Mouse (Mus musculus): ENCODE results near the gene Nyap1. TPM values are rescaled to one million over a fixed set of nuclear protein-coding genes. Genes with fewer than 3 reads are reported as not detected.
"Not testable (repeated sequence)": the region's sequence is repeated elsewhere in the genome, so short reads cannot be mapped to it uniquely, and the experiment has no call there.

Gene Nyap1
- polyA plus RNA-seq, 2 experiments, result 1.2 to 19.7 TPM

DNA sequence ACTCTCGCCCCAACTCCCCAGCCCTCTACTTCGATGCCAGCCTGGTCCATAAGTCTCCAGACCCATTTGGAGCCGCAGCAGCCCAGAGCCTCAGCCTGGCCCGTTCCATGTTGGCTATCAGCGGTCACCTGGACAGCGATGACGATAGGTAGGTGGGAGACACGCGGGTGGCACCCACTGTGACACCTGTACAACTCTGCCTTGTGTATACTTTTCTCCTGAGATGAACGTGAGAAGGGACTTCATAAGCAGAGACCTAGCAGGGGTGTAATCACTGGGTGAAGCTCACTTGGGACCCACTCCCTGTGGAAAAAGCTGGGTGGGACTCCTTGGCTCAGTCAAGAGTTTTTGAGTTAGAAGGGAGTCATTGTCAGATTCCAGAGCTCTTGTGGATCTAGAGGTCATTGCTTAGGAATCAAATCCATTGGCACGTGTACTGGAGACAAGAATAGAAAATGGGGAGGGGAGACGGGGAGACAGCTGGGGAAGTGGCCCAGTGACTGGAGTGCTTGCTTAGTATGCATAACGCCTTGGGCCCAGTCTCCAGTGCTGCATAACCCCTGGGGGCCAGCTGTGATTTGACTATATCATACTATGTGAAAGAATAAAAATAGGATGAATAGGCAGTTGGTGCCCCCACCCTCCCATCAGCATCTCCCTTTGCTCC lies 9.9 kb upstream of the Nyap1 start:
- no peak overlapping the region for H3K4me2 ChIP-seq (replicated peaks; ENCODE audit: low read depth, low read length, severe bottlenecking)
- WGBS, result 94% methylated on average over 13 of the region's 13 CpGs
- peaks cover 53% of the 10 kb centered on the region for H3K36me3 ChIP-seq (ENCODE audit: control insufficient read depth, insufficient read depth, low read length)
- H3K4me3 ChIP-seq (replicated peaks; ENCODE audit: low read length), result no peak overlapping the region
- DNase-seq (ENCODE audit: low spot score), result no peak
- H3K27me3 ChIP-seq (ENCODE audit: control insufficient read depth, insufficient read depth, low read length), result no peaks in the 10 kb centered on the region
- H3K9ac ChIP-seq (ENCODE audit: low read depth, low read length, severe bottlenecking), result no peak overlapping the region
- no peak for ATAC-seq (ENCODE audit: low FRiP score, low read depth)
- TF ChIP-seq POLR2A (IDR thresholded peaks at IDR 0.05; ENCODE audit: borderline replicate concordance, extremely low read depth, insufficient read depth, insufficient read length), result no peak
- H3K9me3 ChIP-seq (ENCODE audit: control insufficient read depth, low read length), result no peaks in the 10 kb centered on the region
- peaks cover 20% of the 10 kb centered on the region for H3K4me1 ChIP-seq (ENCODE audit: control insufficient read depth, insufficient read depth, low read length)
- no peak overlapping the region for H3K27ac ChIP-seq (replicated peaks; ENCODE audit: low read depth, low read length)

DNA sequence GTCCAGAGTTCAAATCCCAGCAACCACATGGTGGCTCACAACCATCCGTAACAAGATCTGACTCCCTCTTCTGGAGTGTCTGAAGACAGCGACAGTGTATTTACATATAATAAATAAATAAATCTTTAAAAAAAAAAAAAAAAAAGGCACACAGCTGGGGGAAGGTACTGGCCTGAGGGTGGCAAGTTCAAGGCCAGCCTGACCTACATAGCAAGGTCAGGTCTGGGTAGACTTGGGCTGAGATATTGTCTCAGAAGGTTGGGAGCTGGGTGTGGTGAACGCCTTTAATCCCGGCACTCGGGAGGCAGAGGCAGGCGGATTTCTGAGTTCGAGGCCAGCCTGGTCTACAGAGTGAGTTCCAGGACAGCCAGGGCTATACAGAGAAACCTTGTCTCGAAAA lies 8.8 kb upstream of the Nyap1 start:
- not testable (repeated sequence) for H3K9ac ChIP-seq (ENCODE audit: low read depth, low read length, severe bottlenecking); ATAC-seq (ENCODE audit: low FRiP score, low read depth); DNase-seq (ENCODE audit: low spot score); H3K27me3 ChIP-seq (ENCODE audit: control insufficient read depth, insufficient read depth, low read length); H3K4me2 ChIP-seq (replicated peaks; ENCODE audit: low read depth, low read length, severe bottlenecking); H3K9me3 ChIP-seq (ENCODE audit: control insufficient read depth, low read length); H3K4me3 ChIP-seq (replicated peaks; ENCODE audit: low read length); H3K27ac ChIP-seq (replicated peaks; ENCODE audit: low read depth, low read length)
- peaks cover 42% of the 10 kb centered on the region for H3K36me3 ChIP-seq (ENCODE audit: control insufficient read depth, insufficient read depth, low read length)
- WGBS, result 95% methylated on average over 7 of the region's 8 CpGs
- peaks cover 20% of the 10 kb centered on the region for H3K4me1 ChIP-seq (ENCODE audit: control insufficient read depth, insufficient read depth, low read length)

DNA sequence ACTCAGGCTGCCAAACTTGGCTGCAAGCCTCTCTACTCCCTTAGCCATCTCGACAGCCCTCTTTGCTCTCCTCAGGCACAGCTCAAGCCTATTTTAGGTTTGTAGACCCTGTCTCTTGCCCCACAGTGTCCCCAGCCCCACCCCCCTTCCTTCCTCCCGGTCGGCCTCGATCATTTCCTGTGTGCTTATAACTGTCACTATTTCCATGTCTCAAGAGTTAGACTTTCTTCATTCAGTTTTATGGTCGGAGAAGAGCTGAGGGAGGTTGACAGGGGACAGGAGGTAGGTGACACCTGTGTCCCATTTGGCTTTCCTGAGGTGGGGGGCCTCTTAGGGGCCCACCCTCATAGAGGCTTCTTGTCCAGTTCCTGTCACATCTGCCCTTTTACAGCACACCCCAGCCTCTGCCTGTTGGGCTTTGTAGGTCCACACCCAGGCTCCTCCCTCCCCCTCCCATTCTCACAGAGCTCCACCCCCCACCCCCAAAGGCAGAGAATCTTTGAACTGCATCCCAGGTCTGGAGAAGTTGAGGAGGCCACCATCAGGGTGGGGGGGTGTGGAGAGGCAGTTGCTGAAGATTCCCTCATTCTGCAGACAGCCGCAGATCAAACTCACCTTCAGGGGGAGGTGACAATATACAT lies 7.9 kb upstream of the Nyap1 start:
- H3K27me3 ChIP-seq (ENCODE audit: control insufficient read depth, insufficient read depth, low read length), result no peaks in the 10 kb centered on the region
- H3K27ac ChIP-seq (replicated peaks; ENCODE audit: low read depth, low read length), result no peak overlapping the region; the same call in 1 of the 2 replicates
- no peak for DNase-seq (ENCODE audit: low spot score)
- no peak for ATAC-seq (ENCODE audit: low FRiP score, low read depth)
- 37% methylated on average over 6 of the region's 6 CpGs for WGBS
- H3K4me1 ChIP-seq (ENCODE audit: control insufficient read depth, insufficient read depth, low read length), result peaks cover 24% of the 10 kb centered on the region
- peaks cover 40% of the 10 kb centered on the region for H3K36me3 ChIP-seq (ENCODE audit: control insufficient read depth, insufficient read depth, low read length)
- no peak for TF ChIP-seq POLR2A (IDR thresholded peaks at IDR 0.05; ENCODE audit: borderline replicate concordance, extremely low read depth, insufficient read depth, insufficient read length)
- H3K4me3 ChIP-seq (replicated peaks; ENCODE audit: low read length), result peak overlapping the region; percentile 66
- no peak overlapping the region for H3K9ac ChIP-seq (ENCODE audit: low read depth, low read length, severe bottlenecking)
- peak overlapping the region; percentile 97; the same call in 1 of the 2 replicates for H3K4me2 ChIP-seq (replicated peaks; ENCODE audit: low read depth, low read length, severe bottlenecking)
- no peaks in the 10 kb centered on the region for H3K9me3 ChIP-seq (ENCODE audit: control insufficient read depth, low read length)

DNA sequence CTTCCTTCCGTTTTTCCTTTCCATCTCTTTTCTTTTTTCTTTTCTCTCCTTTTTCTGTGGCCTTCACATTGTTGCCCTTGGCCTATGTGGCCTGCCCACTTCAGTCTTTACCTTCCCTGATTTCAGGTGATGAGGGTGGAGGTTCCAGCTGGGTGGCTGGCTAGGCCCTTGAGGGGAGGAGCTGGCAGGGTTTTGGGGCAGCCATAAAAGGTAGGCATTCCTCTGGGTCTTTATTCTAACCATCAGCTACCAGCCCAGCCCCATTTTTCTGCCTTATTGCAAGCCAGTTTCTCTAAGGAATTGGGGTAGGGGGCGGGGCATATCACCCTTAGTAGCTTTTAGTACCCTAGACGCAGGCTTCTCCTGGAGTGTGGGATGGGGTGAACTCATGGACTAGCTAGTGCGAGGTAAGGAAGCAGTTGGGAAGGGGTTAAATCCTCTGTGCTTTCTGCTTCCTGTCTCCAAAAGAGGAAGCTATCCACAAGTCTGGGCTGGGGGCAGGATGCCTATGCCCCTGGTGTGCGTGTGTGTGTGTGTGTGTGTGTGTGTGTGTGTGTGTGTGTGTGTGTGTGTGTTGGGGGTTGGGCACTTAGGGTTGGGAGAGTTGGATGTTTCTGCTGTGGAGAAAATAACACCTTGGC lies 6.8 kb upstream of the Nyap1 start:
- ATAC-seq (ENCODE audit: low FRiP score, low read depth) (no peak), DNase-seq (ENCODE audit: low spot score) (peak; percentile 17)
- Histone ChIP-seq H3K9me3 (ENCODE audit: control insufficient read depth, low read length) (no peaks in the 10 kb centered on the region), H3K4me1 (ENCODE audit: control insufficient read depth, insufficient read depth, low read length) (peaks cover 24% of the 10 kb centered on the region), H3K27me3 (ENCODE audit: control insufficient read depth, insufficient read depth, low read length) (no peaks in the 10 kb centered on the region), H3K4me3 (replicated peaks; ENCODE audit: low read length) (peak overlapping the region; percentile 66), H3K9ac (ENCODE audit: low read depth, low read length, severe bottlenecking) (peak overlapping the region; percentile 73), H3K36me3 (ENCODE audit: control insufficient read depth, insufficient read depth, low read length) (peaks cover 29% of the 10 kb centered on the region), H3K4me2 (replicated peaks; ENCODE audit: low read depth, low read length, severe bottlenecking) (peak overlapping the region; percentile 97), H3K27ac (replicated peaks; ENCODE audit: low read depth, low read length) (peak overlapping the region; percentile 52; the same call in 1 of the 2 replicates)
- TF ChIP-seq POLR2A (IDR thresholded peaks at IDR 0.05; ENCODE audit: borderline replicate concordance, extremely low read depth, insufficient read depth, insufficient read length), result no peak
- 20% methylated on average over 5 of the region's 5 CpGs for WGBS

DNA sequence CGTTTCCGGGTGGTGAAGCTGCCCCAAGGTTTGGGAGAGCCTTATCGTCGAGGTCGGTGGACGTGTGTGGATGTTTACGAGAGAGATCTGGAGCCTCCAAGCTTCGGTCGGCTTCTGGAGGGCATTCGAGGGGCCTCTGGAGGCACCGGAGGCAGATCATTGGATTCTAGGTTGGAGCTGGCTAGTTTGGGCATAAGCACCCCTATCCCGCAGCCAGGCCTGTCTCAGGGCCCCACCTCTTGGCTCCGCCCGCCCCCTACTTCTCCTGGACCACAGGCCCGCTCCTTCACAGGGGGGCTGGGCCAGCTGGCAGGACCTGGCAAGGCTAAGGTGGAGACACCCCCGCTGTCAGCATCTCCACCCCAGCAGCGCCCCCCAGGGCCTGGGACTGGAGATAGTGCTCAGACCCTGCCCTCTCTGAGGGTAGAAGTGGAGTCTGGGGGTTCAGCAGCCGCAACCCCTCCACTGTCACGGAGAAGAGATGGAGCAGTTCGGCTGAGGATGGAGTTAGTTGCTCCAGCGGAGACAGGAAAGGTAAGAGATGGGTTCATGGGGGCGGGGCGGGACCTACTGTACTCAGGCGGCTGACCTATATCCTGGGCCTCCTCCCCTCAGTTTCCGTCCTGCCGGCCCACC lies 6.0 kb upstream of the Nyap1 start:
- WGBS, result 2% methylated on average over 26 of the region's 26 CpGs
- ATAC-seq (ENCODE audit: low FRiP score, low read depth), result no peak
- Histone ChIP-seq H3K4me3 (replicated peaks; ENCODE audit: low read length) (peak overlapping the region; percentile 66), H3K36me3 (ENCODE audit: control insufficient read depth, insufficient read depth, low read length) (peaks cover 21% of the 10 kb centered on the region), H3K4me2 (replicated peaks; ENCODE audit: low read depth, low read length, severe bottlenecking) (peak overlapping the region; percentile 97), H3K27me3 (ENCODE audit: control insufficient read depth, insufficient read depth, low read length) (no peaks in the 10 kb centered on the region), H3K9ac (ENCODE audit: low read depth, low read length, severe bottlenecking) (peak overlapping the region; percentile 73), H3K9me3 (ENCODE audit: control insufficient read depth, low read length) (no peaks in the 10 kb centered on the region), H3K4me1 (ENCODE audit: control insufficient read depth, insufficient read depth, low read length) (peaks cover 24% of the 10 kb centered on the region), H3K27ac (replicated peaks; ENCODE audit: low read depth, low read length) (peak overlapping the region; percentile 86)
- no peak for DNase-seq (ENCODE audit: low spot score)
- no peak for TF ChIP-seq POLR2A (IDR thresholded peaks at IDR 0.05; ENCODE audit: borderline replicate concordance, extremely low read depth, insufficient read depth, insufficient read length)
